Mouse (Mus musculus): ENCODE measurements around the gene Igsf21.

Igsf21 gene

DNA sequence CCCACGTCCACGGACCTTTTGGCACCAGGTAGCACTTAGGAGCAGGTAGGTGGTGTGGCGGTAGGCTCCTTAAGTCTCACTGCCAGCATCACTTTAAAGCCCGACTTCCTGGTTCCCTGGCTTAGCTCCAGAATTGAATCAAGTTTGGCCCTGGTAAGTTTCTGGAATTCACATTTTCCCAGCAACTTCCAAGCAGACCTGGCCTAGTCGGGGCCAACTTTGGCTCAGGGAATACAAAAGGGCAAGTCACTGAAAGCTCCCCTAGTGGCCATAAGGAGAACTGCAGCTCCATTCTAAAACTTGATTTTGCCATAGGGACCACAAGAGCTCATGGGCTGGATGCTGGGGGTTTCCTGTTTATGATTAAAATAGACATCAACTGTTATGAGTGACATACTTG, 145.5 kb downstream of the Igsf21 start:
- DNase-seq (ENCODE audit: low read depth, low spot score), result no peak

DNA sequence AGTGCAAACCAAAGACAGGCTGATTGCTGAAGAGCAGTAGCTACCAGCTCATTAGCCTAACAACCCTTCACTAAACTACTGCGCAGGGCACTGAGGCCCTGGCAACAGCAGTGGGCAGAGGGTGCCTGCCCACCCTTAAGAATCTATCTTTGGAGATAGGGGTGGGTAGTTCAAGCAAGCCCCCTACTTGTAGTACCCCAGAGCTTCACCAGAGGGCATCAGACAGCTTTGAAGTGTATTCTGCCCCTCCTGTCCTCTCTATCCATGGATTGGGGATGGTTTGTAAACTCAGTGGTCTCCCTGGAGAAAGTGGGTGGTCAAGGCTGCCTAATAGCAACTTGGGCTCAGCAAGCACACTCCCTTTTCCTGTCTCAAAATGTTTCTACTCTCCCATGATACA, 146.4 kb downstream of the Igsf21 start:
- DNase-seq (ENCODE audit: low read depth, low spot score), result no peak

DNA sequence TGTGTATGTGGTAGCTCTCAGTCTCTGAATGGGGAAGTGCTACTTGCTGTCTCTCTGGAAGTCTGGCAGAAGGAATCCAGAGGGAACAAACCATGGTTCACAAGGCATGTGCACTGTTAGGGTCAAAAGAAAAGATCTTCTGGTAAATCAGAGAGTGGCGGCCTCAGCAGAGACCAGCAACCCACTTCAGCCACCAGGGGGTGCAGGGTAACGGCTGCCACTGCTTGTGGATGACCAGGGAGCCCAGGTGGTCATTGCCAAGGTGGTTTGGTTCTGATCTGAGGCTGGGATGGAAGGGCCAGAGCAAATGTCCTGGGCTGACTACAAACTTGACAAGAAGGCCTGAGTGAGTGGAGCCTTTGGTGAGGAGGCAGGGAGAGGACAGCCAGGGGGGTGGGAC, 150.3 kb downstream of the Igsf21 start:
- no peak for DNase-seq (ENCODE audit: low read depth, low spot score)

DNA sequence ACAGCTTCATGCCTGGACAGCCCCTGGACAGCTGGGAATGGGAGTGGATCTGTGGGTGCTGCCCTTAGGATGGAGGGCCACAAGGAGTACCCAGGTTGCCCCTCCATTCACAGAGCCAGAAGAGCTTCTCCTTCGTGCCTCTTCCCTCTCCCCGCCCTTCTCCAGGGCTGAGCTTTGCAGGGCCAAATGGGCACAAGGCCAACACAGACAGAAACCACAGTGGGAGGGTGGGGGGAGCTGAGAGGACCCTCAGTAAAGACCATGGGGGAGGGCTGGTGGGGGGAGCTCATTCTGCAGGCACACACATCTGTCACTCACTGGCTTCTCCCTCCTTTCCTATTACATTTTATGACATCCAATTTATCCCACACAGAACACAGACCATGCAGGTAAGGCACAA, 151.7 kb downstream of the Igsf21 start:
- DNase-seq (ENCODE audit: low read depth, low spot score), result no peak

DNA sequence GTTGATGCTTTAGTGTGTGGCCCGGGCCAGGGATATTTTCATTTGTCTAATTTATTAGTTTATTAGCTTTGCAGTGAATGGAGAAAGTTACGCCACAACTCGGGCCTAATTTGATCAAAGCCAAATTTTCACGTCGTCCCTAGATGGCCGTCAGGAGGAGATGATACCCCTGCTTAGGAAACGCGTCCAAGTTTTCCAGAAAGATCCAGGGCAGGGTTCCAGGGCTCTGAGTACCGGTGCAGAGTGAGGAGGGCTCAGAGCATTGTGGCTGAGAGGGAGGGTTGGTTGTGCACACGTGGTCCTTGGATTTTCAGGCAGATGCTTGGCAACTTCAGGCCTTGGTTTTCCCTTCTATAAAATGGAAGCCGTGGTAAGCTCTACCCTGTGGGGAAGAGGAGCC, 154.2 kb downstream of the Igsf21 start:
- no peak for DNase-seq (ENCODE audit: low read depth, low spot score)

DNA sequence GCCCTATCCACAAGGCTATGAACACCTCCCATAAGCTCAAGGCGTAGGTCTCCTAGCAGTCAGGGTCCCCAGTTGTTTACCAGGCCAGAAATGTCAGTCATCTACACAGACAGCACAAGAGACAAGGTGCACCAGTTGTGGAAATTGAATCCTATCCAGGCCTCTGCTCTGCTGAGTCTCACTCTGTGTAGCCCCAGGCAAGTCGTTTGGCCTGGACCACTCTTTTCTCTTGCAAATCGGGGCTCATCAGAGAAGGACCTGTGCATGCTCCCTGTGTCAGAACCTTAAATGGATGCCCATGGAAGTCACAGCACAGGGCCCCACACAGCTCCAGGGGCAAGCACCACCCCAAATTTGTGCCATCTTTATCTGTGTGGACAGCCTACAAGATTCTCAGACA, 154.9 kb downstream of the Igsf21 start:
- DNase-seq (ENCODE audit: low read depth, low spot score), result no peak

DNA sequence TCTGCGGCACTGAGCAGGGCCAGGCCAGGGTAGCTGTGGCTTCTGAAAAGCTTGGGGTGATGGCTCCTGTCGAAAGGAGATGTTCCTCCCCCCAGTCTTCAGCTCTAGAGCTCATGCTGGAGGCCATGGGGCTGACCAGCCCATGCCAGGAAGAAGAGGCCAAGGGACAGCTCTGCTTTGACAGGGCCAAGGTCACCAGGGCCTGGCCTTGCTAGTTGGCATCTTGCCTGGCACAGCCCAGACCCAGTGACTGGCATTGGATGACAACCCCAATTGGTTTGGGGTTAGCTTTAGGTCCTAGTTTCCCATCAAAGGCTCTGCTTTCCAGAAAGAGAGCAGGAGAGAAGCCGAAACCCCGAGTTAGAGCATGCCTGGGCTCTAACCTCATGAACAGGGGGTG, 156.9 kb downstream of the Igsf21 start:
- no peak for DNase-seq (ENCODE audit: low read depth, low spot score)

DNA sequence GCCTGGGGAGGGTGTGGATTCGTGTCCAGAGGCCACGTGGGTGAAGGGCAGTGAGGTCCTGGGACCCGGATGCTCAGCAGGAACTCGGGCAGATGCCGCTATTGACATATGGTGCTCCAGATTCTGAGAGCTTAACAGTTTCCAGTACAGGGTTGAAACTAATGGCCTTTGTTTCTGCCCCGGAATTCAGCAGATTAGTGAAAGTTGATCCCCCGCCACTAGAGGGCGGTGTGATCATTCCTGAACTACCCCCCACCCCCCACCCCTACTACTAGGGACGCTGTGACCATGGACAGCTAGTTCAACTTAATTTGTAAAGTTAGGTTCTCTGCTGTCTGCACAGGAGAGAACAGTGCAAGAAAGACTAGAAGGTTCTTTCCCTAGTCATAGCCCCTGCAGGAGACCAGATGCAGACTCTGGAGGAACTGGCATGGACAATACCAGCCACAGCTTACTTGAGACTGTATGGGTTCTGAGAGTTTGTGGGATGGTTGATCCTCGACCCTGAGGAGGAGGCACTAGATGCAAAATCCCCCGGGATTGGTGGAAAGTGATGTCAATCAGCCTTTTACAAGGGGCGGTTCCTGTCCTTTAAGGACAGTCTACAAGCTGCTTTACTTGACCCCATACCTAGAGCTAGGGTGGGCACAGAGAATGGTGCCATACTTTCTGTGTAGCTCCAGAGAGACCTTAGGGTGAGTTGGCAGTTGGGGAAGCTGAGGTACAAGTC, 157.7 kb downstream of the Igsf21 start:
- DNase-seq (ENCODE audit: low read depth, low spot score), result no peak

DNA sequence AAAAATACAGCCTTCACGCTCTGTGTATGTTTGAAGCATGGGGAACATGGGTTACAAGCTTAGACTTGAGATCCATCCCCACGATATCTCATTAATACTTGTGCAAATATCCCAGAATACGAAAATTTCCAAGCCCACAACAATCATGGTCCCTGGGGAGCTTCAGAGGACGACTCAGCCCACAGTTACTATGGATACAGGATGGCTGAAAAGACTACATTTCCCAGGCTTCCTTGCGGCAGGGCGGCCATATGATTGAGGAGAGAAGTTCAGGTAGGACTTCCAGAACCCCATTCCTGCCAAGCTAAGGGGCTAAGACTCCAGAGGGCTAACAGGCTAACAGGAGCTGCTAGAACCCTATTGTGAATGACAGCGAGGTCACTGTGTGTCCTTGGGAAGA, 160.4 kb downstream of the Igsf21 start:
- DNase-seq (ENCODE audit: low read depth, low spot score), result no peak

DNA sequence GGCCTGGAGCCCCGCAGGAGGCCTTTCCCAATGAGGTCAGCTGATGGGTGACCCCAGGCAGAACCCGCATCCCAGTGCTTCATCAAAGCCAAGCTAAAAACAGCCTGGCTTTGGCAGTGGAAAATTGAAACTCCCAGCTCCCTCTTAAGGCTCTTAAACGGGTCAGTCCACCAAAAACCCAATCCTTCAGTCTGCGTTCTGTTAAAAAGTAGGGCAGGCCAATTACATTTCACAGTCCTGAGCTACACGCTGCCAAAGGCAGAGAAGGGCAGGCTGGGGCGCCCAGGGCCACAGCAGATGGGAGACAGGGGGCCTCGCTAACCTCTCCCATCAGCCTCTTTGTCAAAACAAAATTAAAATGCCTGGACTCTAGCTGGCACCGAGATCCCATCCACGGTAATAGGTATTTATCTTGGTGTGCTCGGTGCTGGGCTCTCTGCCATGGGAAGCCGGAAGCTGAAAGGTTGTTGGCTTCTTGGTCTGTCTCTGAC, 162.0 kb downstream of the Igsf21 start:
- peak; percentile 33 for DNase-seq (ENCODE audit: low read depth, low spot score)

DNA sequence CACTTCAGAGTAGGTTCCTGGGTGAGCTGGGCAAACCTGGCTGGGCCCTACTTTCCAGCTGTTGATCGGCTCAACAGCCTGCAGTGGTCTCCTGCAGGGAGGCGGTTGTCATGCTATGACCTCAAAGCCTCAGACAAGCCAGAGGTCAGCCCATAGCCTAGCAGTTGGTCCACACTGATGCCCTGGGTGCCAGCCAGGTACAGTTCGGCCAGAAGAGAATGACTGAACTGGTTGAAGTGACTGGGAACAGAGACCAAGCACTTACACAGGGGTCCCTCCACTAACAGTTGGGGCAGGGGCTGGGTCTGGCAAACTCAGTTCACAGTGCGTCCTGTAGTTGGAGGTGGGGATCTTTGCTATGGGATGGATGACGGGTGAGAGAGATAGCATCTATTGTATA, 162.5 kb downstream of the Igsf21 start:
- no peak for DNase-seq (ENCODE audit: low read depth, low spot score)

DNA sequence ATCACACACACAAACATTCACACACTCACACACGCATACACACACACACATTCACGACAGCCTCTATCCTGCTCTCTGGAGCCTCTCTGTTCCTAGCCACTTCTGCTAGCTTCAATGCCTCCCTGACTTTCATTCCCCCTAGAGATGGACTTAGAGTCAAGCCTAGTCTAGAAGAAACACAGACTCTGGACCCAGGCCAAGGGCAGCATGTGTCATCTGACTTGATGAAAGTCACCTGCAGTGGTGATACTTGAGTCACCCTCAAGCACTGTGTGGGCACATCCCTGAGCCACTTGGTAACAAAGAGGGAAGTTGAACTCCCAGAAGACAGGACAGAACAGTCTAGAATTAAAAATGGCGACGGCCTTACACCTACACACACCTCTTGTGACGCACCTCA, 168.2 kb downstream of the Igsf21 start:
- DNase-seq (ENCODE audit: low read depth, low spot score), result no peak

DNA sequence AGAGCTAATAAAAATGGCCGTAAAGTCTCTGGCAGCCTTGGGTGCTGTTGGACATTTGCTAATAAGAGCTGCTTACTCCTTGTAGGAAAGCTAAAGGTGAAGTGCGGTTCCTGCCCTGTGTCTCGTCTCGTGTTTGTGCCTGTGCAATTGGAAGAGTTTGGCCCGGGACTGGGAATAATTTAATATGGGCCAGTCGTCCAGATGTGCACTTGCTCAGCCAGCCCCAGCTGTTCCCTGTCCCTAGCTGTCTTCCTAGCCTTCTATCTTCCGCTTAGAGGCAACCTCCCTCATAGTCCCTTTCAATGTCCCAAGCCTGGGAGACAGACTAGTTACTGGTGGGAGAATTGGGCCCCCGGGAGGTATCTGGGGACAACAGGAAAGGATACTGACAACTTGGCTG, 169.0 kb downstream of the Igsf21 start:
- DNase-seq (ENCODE audit: low read depth, low spot score), result no peak

DNA sequence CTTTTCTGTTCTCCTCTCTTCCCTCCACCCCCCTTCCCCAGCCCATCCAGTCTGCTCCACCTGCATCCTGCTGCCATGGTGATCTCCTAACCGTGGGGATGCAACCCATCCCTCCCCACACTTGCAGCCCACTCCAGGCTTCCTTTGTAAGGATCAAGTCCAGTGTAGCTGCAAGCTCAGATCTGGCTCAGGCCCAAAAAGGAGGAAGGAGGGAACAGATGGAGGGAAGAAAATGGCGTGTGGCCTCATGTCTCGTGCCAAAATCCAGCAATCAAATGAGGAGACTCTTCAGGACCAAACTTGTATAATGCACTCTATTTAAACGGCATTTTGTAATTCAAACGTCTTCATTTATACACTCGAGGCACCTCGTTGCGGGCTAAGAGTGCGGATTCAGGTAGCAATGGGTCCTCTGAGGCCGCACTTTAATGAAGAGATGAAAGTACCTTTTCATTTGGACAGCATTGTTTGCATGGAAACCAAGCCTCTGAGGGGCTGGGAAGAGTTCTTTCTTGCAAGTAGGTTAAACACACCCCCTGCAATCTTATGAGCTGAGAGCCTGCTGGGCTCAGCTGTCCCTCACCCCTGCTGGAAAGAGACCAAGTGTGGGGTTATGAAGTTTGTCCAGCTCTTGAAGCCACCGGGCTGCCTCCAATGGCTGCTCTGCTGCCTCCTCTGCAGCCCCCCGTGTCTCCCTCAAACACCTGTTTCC, 169.6 kb downstream of the Igsf21 start:
- DNase-seq (ENCODE audit: low read depth, low spot score), result no peak

DNA sequence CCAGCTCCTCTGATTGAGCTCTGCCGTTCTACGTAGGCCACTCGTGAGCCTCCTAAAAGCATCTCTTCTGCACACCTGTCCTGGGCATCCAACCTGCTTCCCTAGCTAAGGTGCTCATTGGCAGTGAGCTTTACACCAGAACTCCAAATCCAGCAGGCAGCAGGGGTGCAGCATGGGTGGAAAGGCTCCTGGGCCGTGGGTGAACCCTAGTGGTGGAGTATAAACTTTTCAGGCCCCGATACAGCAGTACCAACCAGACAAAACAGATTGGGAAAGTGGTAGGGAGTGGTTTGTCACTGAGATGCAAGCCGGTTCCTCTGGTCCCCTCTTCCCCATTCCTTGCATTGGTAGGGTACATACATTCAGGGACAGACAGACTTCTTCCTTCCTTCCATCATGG, 170.2 kb downstream of the Igsf21 start:
- DNase-seq (ENCODE audit: low read depth, low spot score), result no peak

DNA sequence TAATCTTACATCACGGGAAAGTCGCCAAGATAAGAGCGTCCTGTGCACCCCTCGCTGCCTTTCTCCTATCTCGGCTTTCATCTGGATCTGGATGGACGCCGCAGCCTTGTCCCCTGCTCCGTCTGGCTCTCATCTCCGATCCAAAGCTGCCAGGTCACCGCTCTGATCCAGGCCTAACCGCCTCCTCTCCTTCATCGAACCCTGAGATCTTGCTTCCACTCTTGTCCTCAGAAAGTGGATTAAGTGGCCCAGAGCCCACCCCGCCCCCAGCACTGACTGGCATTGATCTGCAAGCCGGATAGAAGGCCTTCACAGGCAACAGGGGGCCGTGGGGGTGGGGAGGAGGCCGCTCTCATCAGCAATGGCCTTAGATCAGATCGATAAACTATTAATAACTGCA, 175.5 kb downstream of the Igsf21 start:
- no peak for DNase-seq (ENCODE audit: low read depth, low spot score)

DNA sequence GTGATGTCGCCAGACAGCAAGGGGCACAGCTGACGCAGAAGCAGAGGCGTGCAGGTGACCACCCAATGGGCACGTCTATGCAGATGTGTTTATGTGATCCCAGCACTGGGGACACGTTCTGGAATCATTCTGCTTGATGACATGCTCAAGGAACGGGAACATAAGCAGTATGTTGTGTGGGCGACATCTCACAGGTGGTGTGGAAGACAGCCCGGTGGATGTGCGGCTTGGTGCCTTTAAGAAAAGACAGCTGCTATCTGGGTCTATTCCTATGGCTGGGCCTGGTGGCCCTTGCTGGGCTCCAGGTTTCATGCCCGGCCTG, 176.3 kb downstream of the Igsf21 start:
- DNase-seq (ENCODE audit: low read depth, low spot score), result peak; percentile 72

DNA sequence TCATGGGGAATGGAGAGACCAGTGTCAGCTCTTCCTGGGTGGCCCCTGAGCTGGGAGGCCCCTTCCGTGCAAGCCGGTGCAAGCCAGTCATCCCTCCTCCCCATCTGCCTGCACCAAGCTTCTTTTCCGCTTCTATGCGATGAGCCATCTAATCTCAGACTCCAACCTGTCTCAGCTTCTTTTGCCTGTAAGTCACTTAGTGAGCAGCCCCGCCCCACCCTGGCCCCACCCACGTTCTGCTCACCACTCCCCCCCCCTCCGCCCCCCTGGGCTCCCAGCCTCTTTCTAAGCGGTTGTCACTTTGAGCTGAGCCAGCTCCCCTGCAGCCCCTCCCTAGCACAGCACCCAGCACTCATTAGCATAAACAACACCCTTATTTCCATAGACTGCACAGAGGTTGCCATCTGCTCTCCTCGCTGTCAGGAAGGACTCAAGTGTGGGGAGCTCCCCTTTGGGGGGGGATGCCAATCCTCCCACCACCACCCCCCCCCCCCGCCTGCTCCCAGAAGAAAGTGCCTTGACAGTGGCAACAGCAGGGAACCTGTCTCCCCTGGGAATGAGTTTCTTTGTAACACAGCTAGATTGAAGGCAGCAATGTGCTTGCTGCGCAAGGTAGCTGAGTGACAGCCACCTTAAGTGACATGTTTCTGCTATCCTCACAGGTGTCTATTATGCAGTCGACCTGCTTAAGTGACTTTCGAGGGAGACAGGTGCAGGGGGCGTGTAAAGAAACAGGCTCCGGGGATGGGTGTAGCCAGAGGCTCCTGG, 176.8 kb downstream of the Igsf21 start:
- peak; percentile 87 for DNase-seq (ENCODE audit: low read depth, low spot score)

DNA sequence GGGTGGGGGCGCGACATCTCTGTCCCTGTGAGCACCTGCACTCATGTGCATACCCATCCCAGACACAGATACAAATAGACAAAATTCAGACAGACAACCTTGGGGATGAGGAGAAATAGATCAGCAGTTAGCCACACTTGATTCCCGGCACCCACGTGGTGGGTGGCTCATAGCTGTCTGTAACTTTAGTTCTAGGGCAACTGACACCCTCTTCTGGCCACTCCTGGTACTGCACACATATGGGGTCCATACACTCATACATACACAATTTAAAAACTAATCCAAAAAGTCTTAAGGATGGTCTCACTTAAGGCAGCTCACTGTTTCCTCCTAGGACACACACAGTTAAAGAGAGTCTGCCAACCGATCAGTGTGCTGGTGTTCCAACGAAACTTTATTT, 178.1 kb downstream of the Igsf21 start:
- DNase-seq (ENCODE audit: low read depth, low spot score), result no peak

DNA sequence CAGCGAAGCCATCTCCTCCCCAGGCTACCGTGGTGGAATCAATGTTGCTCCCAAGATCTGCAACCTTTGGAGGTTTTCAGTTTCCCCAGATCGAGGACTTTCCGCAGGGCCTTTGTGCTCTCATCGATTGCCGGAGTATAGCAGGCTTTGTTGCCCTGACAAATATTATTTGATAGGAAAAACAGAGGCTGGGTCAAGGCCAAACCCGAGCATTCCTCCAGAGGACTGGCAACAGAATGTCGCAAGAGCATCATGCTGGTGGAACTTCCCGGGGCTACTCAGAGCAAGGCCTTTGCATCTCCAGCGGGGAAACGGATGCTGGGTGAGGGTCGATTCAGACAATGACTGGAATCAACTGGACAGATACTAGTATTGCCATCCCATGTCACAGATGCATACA, 180.6 kb downstream of the Igsf21 start:
- no peak for DNase-seq (ENCODE audit: low read depth, low spot score)

DNA sequence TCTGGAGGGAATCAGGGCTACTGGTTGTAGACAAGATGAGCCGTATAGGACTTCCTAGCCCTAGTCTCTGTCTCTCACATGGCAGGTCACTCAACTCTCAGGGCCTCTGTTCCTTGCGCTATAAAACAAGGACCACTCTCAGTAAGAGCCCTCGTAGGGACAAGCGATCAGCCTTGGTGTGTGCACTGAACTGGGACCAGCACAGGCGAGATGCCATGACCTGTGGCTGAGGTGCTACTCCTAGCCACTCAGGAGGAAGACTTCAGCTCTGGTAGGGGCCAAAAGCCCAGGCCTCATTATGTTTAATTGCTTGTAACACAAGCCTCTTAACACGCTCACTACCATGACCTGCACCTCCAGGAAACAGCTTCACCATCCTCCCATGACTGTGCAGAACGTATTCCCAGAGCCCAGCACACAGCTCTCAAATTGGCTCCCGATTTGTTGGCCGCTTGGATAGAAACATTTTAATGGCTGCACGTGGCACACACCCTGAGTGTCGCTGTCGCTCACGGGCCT, 183.4 kb downstream of the Igsf21 start:
- no peak for DNase-seq (ENCODE audit: low read depth, low spot score)

DNA sequence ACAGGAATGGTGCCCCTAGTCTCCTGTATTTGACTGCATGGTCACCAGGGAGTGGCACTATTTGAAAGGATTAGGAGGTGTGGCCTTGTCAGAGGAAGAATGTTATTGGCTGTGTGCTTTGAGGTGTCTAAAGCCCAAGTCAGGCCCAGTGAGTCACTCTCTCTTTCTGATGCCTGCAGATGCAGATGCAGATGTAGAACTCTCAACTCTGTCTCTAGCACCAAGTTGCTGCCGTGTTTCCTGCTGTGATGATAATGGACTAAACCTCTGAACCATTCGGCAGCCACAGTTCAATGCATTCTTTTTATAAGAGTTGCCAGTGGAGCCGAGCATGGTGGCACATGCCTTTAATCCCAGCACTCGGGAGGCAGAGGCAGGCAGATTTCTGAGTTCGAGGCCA, 186.3 kb downstream of the Igsf21 start:
- no peak for DNase-seq (ENCODE audit: low read depth, low spot score)

DNA sequence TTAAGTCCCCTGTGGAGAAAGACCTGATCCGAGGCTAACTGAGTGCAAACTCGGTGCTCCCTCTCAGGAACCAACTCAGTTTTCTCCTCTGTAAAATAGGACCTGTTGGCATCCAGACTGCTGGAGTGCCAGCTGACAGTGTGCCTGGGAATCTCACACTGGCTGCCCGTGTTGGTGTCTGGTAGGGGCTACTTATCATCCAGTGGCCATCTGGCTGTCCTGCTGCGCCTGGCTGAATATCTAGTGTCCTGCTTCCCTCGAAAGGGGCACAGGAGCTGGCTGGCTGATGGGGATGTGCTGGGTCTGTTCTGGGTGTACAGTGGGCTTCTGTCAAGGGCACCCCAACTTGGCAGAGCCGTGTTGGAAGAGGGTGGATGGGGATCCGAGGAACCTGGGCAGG, 193.5 kb downstream of the Igsf21 start:
- no peak for DNase-seq (ENCODE audit: low read depth, low spot score)
